Mouse (Mus musculus): ENCODE measurements around the gene Arl1. TPM values are rescaled to one million over a fixed set of nuclear protein-coding genes. Genes with fewer than 3 reads are reported as not detected.
"Not testable (repeated sequence)": the region's sequence is repeated elsewhere in the genome, so short reads cannot be mapped to it uniquely, and the experiment has no call there.

The Arl1 gene
- 82.8 and 86.9 TPM in 2 replicates for total RNA-seq (2014; fragmentation: Nextera tagmentation)
- total RNA-seq (2017), result 105 and 108 TPM in 2 replicates

GRCm38 (mm10) chr10:88730571-88731495, at the start of gene Arl1:
Gene Arl1 (plus strand): TSS chr10:88730858.
- ATAC-seq (replicated peaks; ENCODE audit: poor library complexity, severe bottlenecking), result peak; percentile 89

GRCm38 (mm10) chr10:88682904-88683563, 47.6 kb upstream of the Arl1 start:
- ATAC-seq (replicated peaks; ENCODE audit: poor library complexity, severe bottlenecking), result no peak

GRCm38 (mm10) chr10:88684925-88685324, 45.7 kb upstream of the Arl1 start, which contains the start of gene Spic:
Gene Spic (minus strand): TSS chr10:88685015.
- ATAC-seq (replicated peaks; ENCODE audit: poor library complexity, severe bottlenecking), result no peak

GRCm38 (mm10) chr10:88700938-88701337, 29.7 kb upstream of the Arl1 start:
- ATAC-seq (replicated peaks; ENCODE audit: poor library complexity, severe bottlenecking), result no peak; the same call in 1 of the 2 replicates

- ATAC-seq (replicated peaks; ENCODE audit: poor library complexity, severe bottlenecking), result peak; percentile 87
Observed at GRCm38 (mm10) chr10:88708671-88709523, 21.8 kb upstream of the Arl1 start.

- peak; percentile 73 for ATAC-seq (replicated peaks; ENCODE audit: poor library complexity, severe bottlenecking)
Observed at GRCm38 (mm10) chr10:88712359-88712758, 18.3 kb upstream of the Arl1 start.

- peak; percentile 64 for ATAC-seq (replicated peaks; ENCODE audit: poor library complexity, severe bottlenecking)
Observed at GRCm38 (mm10) chr10:88714744-88715143, 15.9 kb upstream of the Arl1 start.

- ATAC-seq (replicated peaks; ENCODE audit: poor library complexity, severe bottlenecking), result no peak
Observed at GRCm38 (mm10) chr10:88715621-88716020, 15.0 kb upstream of the Arl1 start.

GRCm38 (mm10) chr10:88716986-88717755, 13.5 kb upstream of the Arl1 start:
- ATAC-seq (replicated peaks; ENCODE audit: poor library complexity, severe bottlenecking), result no peak

GRCm38 (mm10) chr10:88717756-88718025, 13.0 kb upstream of the Arl1 start:
- no peak for ATAC-seq (replicated peaks; ENCODE audit: poor library complexity, severe bottlenecking)

- no peak for ATAC-seq (replicated peaks; ENCODE audit: poor library complexity, severe bottlenecking)
Observed at GRCm38 (mm10) chr10:88719618-88720017, 11.0 kb upstream of the Arl1 start.

- ATAC-seq (replicated peaks; ENCODE audit: poor library complexity, severe bottlenecking), result peak; percentile 52; the same call in 1 of the 2 replicates
Observed at GRCm38 (mm10) chr10:88725343-88725742, 5.3 kb upstream of the Arl1 start.

GRCm38 (mm10) chr10:88727128-88727527, 3.5 kb upstream of the Arl1 start:
- peak; percentile 26 for ATAC-seq (replicated peaks; ENCODE audit: poor library complexity, severe bottlenecking)

GRCm38 (mm10) chr10:88728166-88728565, 2.5 kb upstream of the Arl1 start:
- ATAC-seq (replicated peaks; ENCODE audit: poor library complexity, severe bottlenecking), result no peak

- peak; percentile 12 for ATAC-seq (replicated peaks; ENCODE audit: poor library complexity, severe bottlenecking)
Observed at GRCm38 (mm10) chr10:88731496-88732308, 1.0 kb downstream of the Arl1 start.

- no peak for ATAC-seq (replicated peaks; ENCODE audit: poor library complexity, severe bottlenecking)
Observed at GRCm38 (mm10) chr10:88732309-88732622, 1.6 kb downstream of the Arl1 start.

- not testable (repeated sequence) for ATAC-seq (replicated peaks; ENCODE audit: poor library complexity, severe bottlenecking)
Observed at GRCm38 (mm10) chr10:88739074-88739473, 8.4 kb downstream of the Arl1 start.

GRCm38 (mm10) chr10:88739818-88740217, 9.2 kb downstream of the Arl1 start:
- peak; percentile 42 for ATAC-seq (replicated peaks; ENCODE audit: poor library complexity, severe bottlenecking)

- ATAC-seq (replicated peaks; ENCODE audit: poor library complexity, severe bottlenecking), result no peak
Observed at GRCm38 (mm10) chr10:88740781-88741180, 10.1 kb downstream of the Arl1 start.
